Mouse (Mus musculus) kidney, adult 18-20 months (tissue): ENCODE measurements around the gene Hmgn2.
"Not testable (repeated sequence)": the region's sequence is repeated elsewhere in the genome, so short reads cannot be mapped to it uniquely, and the experiment has no call there.

ENCODE experiments used
- DNase-seq: peaks from one replicate; pipeline ENCODE4 v3.0.0; 2021

Gene Hmgn2

DNA sequence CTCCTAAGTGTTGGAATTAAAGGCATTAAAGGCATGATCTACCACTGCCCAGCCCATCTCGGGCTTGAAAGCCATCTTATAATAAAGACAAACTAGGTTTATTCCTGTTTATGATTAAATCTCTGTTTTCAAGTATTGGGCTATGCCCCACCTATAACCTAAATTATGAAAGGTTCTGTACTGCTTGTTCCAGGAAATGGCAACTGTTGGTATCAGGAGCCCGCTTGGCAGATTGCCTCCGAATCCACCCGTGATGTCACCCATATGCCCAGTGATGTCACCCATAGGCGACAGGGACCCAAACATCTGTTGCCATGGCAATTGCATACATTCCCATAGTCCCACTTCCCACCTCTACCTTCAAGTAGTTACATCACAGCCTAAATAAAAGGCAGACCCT is 44.7 kb downstream of the Hmgn2 start:
- no peak for DNase-seq

DNA sequence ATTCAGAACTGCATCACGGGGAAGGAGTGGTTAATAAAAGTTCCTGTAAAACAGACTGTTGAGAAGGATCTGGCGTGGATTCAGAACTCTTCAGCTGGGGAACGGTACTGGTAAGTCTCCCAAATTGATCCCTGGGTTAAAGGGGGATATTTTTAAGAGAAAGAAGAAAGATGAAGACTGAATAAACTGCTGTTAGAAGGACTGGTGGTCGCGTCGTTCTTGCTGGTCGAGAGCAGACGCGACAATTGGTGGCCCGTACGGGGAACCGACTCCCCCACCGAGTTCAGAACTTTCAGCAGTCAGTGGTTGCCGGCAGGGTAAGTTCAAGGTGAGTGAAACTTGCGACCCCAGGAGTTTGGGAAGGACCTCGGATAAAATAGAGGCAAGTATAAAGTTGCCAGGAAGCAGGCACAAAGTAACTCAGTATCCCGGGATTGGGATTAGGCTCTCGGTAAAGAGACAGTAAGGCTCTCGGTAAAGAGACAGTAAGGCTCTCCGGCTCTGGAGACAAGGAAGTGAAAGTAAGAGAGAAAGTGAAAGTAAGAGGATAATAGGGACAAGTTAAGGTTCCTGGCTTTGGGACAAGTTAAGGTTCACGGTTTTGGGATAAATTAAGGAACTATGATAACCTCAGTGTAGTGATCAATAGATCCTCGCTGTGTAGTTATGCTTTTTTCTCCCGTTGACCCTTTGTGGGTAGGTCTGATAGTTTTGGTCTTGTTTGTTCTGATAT is 50.2 kb downstream of the Hmgn2 start:
- not testable (repeated sequence) for DNase-seq
